Mouse (Mus musculus): ENCODE data around the gene Tmprss7.

Tmprss7 gene

DNA sequence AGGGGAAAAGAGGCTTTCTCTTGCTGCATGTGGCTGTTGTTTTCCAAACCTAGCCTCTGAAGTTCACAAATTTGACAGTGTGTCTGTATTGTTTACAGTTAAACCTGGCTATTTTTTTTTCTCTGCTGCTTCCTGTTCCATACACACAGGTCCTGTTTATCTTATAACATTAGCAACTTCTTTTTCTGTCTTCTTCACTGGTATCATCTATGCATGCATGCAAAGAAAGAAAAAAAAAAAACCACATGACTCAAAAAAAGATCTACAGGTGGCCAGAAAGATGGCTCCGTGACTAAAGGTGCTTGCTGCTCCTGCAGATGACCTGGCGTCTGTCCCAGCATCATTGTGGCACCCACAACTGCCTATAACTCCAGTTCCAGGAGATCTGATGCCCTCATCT lies 68.1 kb downstream of the Tmprss7 start:
- DNase-seq (ENCODE audit: low spot score) = no peak

DNA sequence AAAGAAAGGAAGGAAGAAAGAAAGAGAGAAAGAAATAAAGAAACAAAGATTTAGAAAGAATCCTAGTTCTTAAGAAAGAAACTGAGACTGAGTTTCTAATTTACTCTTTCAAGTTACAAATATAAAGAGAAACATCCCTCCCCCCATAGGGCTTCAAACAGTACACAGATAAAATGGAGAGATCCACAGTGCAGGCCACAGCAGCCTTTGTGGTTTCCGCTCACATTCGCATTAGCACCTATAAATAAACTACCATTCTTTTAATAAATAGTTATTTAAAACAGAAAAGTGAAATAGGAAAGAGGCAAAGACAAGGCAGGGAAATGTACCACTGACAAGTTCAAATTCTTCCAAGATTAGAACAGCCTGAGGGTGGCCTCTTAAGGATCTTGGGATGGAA lies 68.7 kb downstream of the Tmprss7 start:
- DNase-seq (ENCODE audit: low spot score) = no peak

DNA sequence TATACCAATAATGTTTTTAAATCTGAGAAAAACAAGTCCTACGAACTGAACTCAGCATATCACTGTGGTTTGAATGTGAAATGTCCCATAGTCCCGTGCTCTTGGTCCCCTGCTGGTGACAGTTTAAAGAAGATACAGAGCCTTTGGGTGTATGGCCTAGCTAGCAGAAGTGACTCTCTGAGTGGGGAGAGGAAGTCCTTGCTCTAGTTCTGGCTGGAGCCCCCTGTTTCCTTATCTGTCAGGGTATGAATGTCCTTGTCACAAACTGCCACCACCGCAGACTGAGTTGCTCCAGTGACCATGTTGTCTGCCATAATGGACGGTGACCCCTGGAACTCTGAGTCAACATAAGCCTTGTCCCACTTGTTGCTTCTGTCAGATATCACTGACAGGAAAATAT lies 70.2 kb downstream of the Tmprss7 start:
- DNase-seq (ENCODE audit: low spot score) = no peak

DNA sequence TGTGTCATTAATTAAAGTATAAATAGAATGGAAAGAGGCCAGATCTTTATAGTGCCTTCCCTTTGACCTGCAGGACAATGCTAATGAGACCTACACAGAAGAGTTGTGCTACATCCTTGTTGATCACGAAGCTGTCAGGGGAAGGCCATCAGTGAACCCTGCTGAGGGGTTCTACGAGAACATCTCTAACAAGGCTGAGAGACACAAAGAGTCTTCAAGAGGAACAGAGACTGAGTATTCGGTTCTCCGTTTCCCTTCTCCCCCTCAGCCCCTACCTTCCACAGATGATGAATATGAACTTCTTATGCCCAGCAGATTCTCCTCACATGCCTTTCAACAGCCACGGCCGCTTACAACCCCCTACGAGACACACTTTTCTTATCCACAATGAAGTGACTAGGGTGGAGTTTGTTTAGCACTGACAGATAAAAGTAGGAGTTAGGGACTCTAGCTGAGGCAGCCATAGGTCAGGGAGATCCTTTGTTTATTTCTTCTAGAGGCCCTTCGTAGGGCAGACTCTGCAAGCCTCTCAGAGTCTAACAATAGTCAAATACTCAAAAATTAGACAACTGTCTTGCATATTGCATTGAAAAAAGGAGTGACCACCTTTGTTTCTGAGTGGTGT lies 73.6 kb downstream of the Tmprss7 start:
- DNase-seq (ENCODE audit: low spot score) = no peak

DNA sequence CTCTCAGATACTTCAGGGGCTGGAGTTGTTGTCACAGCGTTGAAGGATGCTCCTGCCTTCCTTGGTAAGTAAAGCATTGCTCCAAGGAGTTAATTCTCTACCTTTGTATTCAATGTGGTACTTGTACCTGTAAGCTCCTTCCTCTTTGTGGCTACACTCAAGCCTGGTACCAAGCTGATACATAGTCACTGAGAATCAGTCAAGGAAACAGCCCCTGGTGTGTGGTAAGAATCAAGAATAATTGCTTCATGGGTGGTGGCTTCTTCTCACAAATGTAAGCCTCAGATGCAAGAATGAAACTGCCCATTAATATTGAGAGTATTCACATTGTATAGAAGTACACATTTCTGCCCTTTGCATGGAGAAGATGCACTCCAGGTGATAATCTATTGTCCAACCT lies 77.5 kb downstream of the Tmprss7 start:
- no peak for DNase-seq (ENCODE audit: low spot score)

GRCm38 (mm10) chr16:45613247-45613646 lies 80.2 kb downstream of the Tmprss7 start:
- DNase-seq (ENCODE audit: low spot score) = no peak

DNA sequence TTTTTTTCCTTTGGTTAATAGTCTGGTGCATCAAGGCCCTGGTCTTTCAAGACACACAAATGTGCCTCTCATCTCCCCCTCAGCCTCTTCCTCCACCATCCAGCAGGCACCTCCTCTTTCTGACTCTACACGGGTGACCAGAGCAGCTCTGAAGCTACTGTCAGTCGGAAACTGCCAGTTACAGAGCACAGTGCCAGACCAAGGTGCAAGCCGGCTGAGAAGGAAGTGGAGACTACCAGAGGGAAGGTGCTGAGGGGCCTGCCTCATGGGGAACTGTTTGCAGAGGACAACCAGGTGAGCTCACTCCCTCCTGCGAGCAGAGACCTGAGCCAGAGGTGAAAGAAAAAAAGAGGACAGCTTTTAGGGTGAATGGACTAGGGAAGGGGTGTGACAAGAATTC lies 83.2 kb downstream of the Tmprss7 start, which contains the start of gene Gcsam:
Gcsam (plus strand) TSS at position 114 of the 400 bp plus-strand sequence.
- no peak for DNase-seq (ENCODE audit: low spot score)

DNA sequence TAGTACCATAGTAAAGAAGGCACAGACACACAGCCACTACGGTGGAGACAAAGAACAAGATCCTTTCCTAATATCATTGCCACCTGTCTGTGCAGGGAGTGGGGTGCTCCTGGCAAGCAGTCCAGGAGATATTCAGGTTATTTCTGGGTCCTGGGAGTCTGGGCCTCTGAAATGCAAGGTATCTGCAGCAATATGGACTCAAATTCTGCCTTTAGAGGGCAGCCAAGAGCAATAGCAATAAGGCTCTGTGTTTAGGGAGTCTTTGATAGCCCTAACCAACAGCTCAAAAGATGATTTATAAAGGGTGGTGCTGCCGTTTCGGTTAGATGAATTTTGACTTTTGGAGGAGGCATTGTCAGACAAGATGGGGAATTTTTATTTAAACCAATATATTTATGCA lies 84.2 kb downstream of the Tmprss7 start:
- no peak for DNase-seq (ENCODE audit: low spot score)

DNA sequence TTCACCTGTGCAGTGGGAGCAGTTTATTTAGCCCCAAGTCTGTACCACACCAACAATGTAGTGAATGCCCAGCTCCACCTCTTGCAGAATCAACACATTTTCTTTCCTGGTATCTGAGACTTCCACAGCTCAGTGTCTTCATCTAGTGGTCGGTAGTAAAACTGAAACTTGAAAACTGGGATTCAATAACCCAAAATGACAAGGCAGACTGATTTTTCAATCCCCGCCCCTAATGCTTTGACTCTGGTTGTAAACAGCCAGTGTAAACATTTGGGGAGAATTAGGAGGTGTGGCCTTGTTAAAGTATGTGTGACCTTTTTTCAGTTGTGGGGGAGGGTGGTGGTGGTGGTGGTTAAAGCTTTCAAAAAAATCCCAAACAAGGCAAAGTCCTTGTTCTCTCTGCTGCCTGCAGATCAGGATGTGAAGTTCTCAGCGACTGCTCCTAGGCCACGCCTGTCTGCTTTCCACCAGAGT lies 84.9 kb downstream of the Tmprss7 start:
- DNase-seq (ENCODE audit: low spot score) = no peak
